Mouse (Mus musculus) embryo, embryonic 11.5 days (tissue): Measurements from ENCODE around the gene Amd1.

ENCODE experiments used
- DNase-seq: peaks from one replicate; pipeline ENCODE4 v3.0.0-alpha.2; 2012; ENCODE audit warnings: low read depth, low spot score

Gene Amd1

DNA sequence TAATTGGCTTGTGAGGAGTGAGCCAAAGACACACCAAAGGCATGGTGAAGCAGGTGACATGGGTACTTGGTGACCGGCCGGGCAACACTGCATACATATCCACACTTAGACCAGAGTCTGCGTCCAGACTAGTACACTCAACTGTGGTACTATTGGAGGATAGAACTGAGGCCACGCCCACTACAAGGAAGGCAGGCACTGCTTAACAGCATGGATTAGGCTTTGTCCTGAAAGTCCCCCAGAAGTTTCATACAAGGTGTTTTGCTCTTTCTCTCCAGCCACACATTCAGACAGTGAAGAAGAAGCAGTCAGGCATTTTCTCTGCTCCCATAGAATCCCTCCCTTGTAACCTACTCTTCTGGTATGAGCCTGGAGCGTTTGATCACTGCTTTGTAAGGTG, 45.3 kb downstream of the Amd1 start:
- DNase-seq, result peak; percentile 56

DNA sequence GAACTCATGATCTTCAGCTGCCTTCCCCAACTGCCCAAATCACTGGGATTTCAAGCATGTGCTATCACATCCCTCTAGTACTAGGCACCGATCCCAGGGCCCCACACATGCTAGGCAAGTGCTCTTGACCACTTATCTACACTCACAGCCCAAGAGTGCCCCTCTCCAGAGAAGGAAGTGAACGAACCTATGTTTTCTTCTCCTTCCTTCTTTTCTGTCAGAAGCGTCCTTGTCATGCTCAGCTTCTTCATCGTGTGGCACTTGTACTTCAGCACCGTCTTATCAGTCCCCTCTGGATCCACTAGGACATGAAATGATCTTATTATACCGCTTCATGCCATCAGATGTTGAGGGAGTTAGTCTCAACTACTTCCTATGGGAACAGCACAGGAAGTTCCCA, 51.0 kb downstream of the Amd1 start:
- DNase-seq, result no peak

DNA sequence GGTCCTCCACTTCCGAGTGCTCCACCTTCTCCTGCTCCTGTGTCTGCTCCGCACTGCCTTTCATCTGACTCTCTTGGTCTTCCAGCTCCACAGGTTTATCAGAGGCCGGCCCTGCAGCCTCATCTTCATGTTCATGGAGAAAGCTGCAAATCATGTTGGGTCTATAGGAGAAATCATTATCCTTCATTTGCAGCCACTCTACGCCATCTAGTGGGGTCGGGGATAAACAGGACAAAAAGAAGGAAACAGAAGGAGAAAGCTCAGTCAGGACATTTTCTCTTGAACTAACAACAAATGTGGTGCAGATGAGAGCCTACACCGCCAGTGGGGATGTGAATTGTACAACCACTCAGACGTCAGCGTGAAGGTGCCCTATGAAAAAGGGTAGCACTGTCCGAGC, 52.4 kb downstream of the Amd1 start:
- DNase-seq, result no peak

DNA sequence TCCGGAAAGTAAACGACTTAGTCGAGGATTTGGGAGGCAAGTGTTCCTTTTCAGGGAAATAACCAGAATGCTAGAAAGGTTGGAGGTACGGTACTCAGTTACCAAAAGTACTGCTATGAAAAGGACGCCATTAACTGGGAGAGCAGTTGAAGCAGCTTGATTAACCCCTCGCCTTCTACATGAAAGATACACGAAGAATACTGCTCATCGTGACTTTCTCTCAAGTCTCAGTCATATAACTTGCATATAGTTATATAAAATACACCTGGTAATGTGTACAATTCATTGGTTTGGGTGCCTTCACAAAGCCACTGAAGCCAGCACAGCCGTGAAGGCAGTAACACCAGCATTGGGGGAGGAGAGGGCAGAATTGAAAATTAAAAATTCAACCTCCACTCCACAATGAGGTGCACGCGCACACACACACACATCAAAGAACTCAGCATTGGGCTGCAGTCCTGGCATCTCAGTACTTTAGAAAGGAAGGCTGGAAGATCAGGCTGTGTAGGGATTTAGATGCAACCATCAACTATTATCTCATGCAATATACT, 54.7 kb downstream of the Amd1 start:
- no peak for DNase-seq

DNA sequence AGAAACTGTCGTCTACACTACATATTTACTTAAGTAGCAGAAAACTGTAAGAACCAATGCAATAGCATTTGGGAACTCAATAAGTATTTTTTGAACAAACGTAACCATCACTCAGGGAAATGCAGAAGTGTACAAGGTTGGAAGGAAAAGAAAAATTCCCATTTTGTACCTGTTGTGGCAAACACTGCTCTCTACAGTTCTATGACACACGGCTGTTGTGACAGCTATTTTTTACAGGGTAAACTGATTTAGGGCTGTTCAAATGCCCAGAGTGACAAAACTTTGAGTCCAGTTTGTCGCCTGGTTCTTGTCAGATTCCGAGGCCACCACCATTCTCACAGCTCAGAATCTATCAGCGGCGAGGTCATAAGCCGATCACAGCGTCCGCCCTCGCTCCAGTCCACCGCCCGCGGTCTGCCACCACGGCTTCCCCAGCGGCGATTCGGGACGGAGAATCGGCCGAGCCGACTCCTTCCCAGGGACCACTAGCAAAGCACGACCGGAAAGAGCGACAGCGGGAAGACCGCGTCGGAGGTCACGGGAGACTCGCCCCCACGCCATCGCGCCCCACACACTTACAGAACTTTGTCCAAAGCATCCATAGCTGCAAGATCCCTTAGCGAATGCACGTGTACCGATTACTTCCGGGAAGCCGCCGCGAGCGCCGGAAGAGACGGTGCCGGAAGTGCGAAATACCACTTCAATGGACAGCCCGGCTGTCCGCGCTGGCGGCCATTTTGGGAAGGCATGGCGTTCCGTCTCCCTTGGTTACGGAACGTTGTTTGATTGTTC, 55.4 kb downstream of the Amd1 start, which contains the start of gene Rpf2:
TSS of gene Rpf2 (minus strand) at position 663 of the 792 bp plus-strand sequence.
- DNase-seq, result peak; percentile 82

DNA sequence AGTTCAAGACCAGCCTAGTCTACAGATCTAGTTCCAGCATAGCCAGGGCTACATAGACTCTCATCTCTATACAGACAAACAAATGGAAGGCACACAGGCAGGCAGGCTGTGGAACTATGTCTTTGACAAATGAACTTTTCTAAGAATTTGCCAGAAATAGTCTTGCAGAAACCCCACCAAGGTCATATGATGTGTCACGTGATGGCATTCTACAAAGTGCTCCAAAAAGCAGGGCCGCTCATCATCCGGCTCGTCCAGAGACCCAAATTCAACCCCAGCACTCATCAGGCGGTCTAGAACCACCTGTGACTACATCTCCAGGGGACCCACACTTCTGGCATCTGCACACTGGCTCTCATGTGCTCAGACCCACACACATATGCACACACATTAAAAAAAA, 64.2 kb downstream of the Amd1 start:
- no peak for DNase-seq
